Mouse (Mus musculus) liver, embryonic 11.5 days (tissue): ENCODE data around the gene Rsu1. TPM values are rescaled to one million over a fixed set of nuclear protein-coding genes. Genes with fewer than 3 reads are reported as not detected.

Experiments
- ATAC-seq: fragments of 200-750 bp; cut with Nextera tagmentation; replicated peaks from 2 replicates; pipeline ENCODE4 v1.8.0; 2017; ENCODE audit warnings: moderate number of reproducible peaks, mild to moderate bottlenecking, moderate TSS enrichment, moderate library complexity; ENCODE audit not compliant: low FRiP score
- DNase-seq: peaks from one replicate; pipeline ENCODE4 v3.0.0-alpha.2; 2017; ENCODE audit warnings: low spot score
- H3K27ac ChIP-seq: fragments of 300-500 bp; sonication (generic); 2 replicates; pipeline ENCODE4 v1.5.1; 2014; ENCODE audit warnings: mild to moderate bottlenecking, low read depth, low read length, control low read depth
- H3K27me3 ChIP-seq: fragments of 300-500 bp; sonication (generic); replicated peaks from 2 replicates; pipeline ENCODE4 v1.6.1; 2014; ENCODE audit warnings: low read length, mixed read lengths; ENCODE audit not compliant: control insufficient read depth, insufficient read depth
- H3K36me3 ChIP-seq: fragments of 300-500 bp; sonication (generic); 2 replicates; pipeline ENCODE4 v1.6.1; 2014; ENCODE audit warnings: mild to moderate bottlenecking, low read length, moderate library complexity, mixed read lengths; ENCODE audit not compliant: control insufficient read depth, insufficient read depth
- H3K4me1 ChIP-seq: fragments of 300-500 bp; sonication (generic); replicated peaks from 2 replicates; pipeline ENCODE4 v1.6.1; 2014; ENCODE audit warnings: low read length, mixed read lengths; ENCODE audit not compliant: control insufficient read depth, insufficient read depth
- H3K4me2 ChIP-seq: fragments of 300-500 bp; sonication (generic); 2 replicates; pipeline ENCODE4 v1.6.1; 2014; ENCODE audit warnings: mild to moderate bottlenecking, control low read depth, moderate library complexity
- H3K4me3 ChIP-seq: fragments of 300-500 bp; sonication (generic); 2 replicates; pipeline ENCODE4 v1.5.1; 2014; ENCODE audit warnings: low read depth, low read length, control low read depth
- H3K9ac ChIP-seq: fragments of 300-500 bp; sonication (generic); 2 replicates; pipeline ENCODE4 v1.6.1; 2014; ENCODE audit warnings: low read depth, low read length, control low read depth
- H3K9me3 ChIP-seq: fragments of 300-500 bp; sonication (generic); 2 replicates; pipeline ENCODE4 v1.6.1; 2016; ENCODE audit warnings: low read length, inconsistent platforms, mixed read lengths; ENCODE audit not compliant: control insufficient read depth
- WGBS: fragments of 180-500 bp; shearing (Covaris S2); extraction: QIAGEN DNeasy Blood & Tissue Kit; methylation state at CpG from one replicate; pipeline ENCODE4 v1.1.7; 2014; 5-methylcytosine and 5-hydroxymethylcytosine counted together
- polyA plus RNA-seq: library from polyadenylated mRNA; unstranded; fragments of >200 nt; fragmentation: Nextera tagmentation; extraction: Ambion mirVana; gene quantifications from 2 replicates; pipeline ENCODE4 v1.2.1, GENCODE M21; 2014

Gene Rsu1
- polyA plus RNA-seq, 1 experiment from 2014 or later: 135 TPM

- no peak overlapping the region for H3K9ac ChIP-seq
- no peaks in the 10 kb centered on the region for H3K4me1 ChIP-seq
- no peak overlapping the region for H3K27ac ChIP-seq
- H3K4me3 ChIP-seq: no peak overlapping the region
- WGBS: 91% methylated on average over 1 of the region's 1 CpGs
- H3K36me3 ChIP-seq: no peaks in the 10 kb centered on the region
- ATAC-seq: no peak
- no peak for DNase-seq
- H3K9me3 ChIP-seq: no peaks in the 10 kb centered on the region
- no peak overlapping the region for H3K4me2 ChIP-seq
- H3K27me3 ChIP-seq: no peaks in the 10 kb centered on the region
Measured at GRCm38 (mm10) chr2:13090841-13091240, 180.4 kb downstream of the Rsu1 start.

- no peak for DNase-seq
Measured at GRCm38 (mm10) chr2:13089861-13090260, 181.4 kb downstream of the Rsu1 start.

GRCm38 (mm10) chr2:13088266-13088665 lies 182.9 kb downstream of the Rsu1 start:
- no peak for DNase-seq
- no peak overlapping the region for H3K4me2 ChIP-seq
- no peaks in the 10 kb centered on the region for H3K36me3 ChIP-seq
- no peak overlapping the region for H3K4me3 ChIP-seq
- WGBS: 80% methylated on average over 4 of the region's 4 CpGs
- ATAC-seq: no peak
- no peaks in the 10 kb centered on the region for H3K4me1 ChIP-seq
- no peak overlapping the region for H3K9ac ChIP-seq
- H3K9me3 ChIP-seq: no peaks in the 10 kb centered on the region
- no peak overlapping the region for H3K27ac ChIP-seq
- H3K27me3 ChIP-seq: no peaks in the 10 kb centered on the region

More at GRCm38 (mm10) chr2:13089861-13090260, 181.4 kb downstream of the Rsu1 start:
- no peaks in the 10 kb centered on the region for H3K36me3 ChIP-seq
- H3K9ac ChIP-seq: no peak overlapping the region
- H3K4me2 ChIP-seq: no peak overlapping the region
- no peak overlapping the region for H3K4me3 ChIP-seq
- no peak overlapping the region for H3K27ac ChIP-seq
- WGBS: 83% methylated on average over 4 of the region's 4 CpGs
- H3K27me3 ChIP-seq: no peaks in the 10 kb centered on the region
- H3K4me1 ChIP-seq: no peaks in the 10 kb centered on the region
- no peak for ATAC-seq
- no peaks in the 10 kb centered on the region for H3K9me3 ChIP-seq

GRCm38 (mm10) chr2:13087811-13088210 lies 183.4 kb downstream of the Rsu1 start:
- ATAC-seq: no peak
- Histone ChIP-seq H3K9me3 (no peaks in the 10 kb centered on the region), H3K4me2 (no peak overlapping the region), H3K27me3 (no peaks in the 10 kb centered on the region), H3K4me3 (no peak overlapping the region), H3K27ac (no peak overlapping the region), H3K4me1 (no peaks in the 10 kb centered on the region), H3K36me3 (no peaks in the 10 kb centered on the region), H3K9ac (no peak overlapping the region)
- no peak for DNase-seq
- 86% methylated on average over 2 of the region's 2 CpGs for WGBS

DNA sequence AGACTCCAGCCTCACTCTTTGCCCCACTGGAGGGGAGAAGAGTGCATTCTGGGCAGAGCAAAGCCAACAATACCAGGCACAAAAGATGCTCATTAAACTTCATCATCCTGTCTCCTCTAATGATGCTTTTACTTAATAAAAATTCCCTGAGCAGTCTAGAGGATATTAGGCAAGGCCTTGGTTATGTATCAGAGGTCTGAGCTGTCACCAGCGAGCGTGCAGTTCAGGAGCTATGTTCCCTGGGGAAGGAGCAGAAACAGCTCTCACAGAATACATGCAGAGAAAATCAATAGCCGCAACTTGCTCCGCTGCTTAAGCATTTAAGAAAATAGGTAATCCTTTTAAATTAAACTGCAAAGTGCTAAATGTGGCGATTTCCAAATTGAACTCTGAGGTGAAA lies 187.0 kb downstream of the Rsu1 start:
- no peak overlapping the region for H3K27ac ChIP-seq
- no peak overlapping the region for H3K9ac ChIP-seq
- no peak overlapping the region for H3K4me3 ChIP-seq
- no peak overlapping the region for H3K4me2 ChIP-seq
- ATAC-seq (no peak), DNase-seq (no peak)
- no peaks in the 10 kb centered on the region for H3K4me1 ChIP-seq
- WGBS: 88% methylated on average over 5 of the region's 5 CpGs
- no peaks in the 10 kb centered on the region for H3K36me3 ChIP-seq
- no peaks in the 10 kb centered on the region for H3K27me3 ChIP-seq
- H3K9me3 ChIP-seq: no peaks in the 10 kb centered on the region

DNA sequence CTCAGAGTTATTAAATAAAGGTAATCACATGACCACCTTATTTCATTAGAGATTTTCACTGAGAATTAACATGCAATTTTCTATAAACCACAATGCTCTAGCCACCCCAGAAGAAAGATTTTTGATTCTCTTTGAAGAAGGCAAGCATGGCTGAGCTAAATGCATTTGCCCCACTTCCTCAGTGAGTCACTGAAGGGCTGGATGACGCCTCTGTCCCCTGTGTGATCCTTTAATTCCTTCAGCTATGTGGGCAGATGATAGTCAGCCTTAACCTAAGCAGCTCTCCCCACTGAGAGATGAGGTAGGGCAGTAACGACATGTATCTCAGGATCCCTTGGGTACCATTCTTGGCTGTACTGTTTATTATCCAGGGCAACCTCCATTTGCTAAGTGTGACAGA lies 190.7 kb downstream of the Rsu1 start:
- no peak for DNase-seq
- no peak for ATAC-seq
- Histone ChIP-seq H3K4me1 (no peaks in the 10 kb centered on the region), H3K4me2 (no peak overlapping the region), H3K4me3 (no peak overlapping the region), H3K36me3 (no peaks in the 10 kb centered on the region), H3K27ac (no peak overlapping the region), H3K9me3 (no peaks in the 10 kb centered on the region), H3K9ac (no peak overlapping the region), H3K27me3 (no peaks in the 10 kb centered on the region)
- 75% methylated on average over 2 of the region's 2 CpGs for WGBS

DNA sequence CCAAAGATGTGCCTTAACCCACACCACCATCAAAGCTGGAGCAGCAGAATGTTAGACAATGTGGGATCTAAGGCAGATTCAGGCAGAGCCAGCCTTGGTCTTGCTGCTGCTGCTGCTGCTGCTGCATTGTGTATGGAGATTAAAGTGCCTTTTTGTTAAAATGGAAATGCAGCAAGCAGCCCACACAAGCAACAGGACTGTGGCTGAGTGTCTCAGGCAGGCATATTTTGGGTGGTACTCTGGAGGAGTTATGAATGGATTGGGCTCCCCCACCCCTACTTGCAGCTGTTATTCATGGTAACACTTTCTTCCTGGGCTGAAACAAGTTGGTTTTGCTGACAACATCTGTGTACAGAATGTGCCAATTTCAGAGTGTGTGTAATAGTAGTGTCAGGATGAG lies 199.0 kb downstream of the Rsu1 start:
- Histone ChIP-seq H3K27ac (no peak overlapping the region), H3K4me1 (no peaks in the 10 kb centered on the region), H3K27me3 (no peaks in the 10 kb centered on the region), H3K4me2 (no peak overlapping the region), H3K4me3 (no peak overlapping the region), H3K9me3 (no peaks in the 10 kb centered on the region), H3K9ac (no peak overlapping the region), H3K36me3 (no peaks in the 10 kb centered on the region)
- DNase-seq (no peak), ATAC-seq (no peak)

DNA sequence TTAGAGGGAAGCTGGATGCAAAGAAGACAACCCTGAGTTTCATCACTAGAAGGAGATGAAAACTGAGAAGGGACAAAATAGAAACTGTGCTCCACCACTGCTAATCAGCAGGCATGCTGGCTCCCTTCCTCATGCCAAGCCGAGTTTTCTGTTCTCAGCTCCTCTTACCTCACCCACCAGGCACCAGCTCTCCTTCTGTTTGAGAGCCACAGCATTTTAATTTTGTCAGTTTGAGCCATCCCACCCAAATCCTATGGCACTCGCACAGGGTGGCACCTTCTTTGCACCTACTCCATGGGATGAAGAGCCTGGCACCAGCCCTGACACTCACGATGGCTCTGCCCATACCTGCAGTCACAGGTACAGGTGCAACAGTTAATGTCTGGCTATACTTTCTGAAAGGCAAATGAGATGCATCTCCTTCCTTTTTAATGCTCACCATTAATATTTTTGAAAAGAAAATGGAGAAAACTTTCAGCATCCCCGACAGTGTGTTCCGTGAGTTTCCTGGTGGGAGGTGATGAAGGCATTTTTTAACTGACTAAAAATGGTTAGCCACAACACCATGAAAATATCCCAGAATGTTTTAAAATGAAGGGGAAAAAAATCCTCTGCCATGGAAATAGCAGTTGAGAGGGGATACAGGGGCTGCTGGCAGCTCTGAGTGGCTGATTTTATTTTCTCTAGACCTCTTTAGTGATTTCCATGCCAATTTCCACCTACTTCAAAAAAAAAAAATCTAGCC lies 210.6 kb downstream of the Rsu1 start:
- H3K27me3 ChIP-seq: no peaks in the 10 kb centered on the region
- WGBS: 83% methylated on average over 5 of the region's 5 CpGs
- no peak overlapping the region for H3K9ac ChIP-seq
- DNase-seq (no peak), ATAC-seq (no peak)
- H3K4me3 ChIP-seq: no peak overlapping the region
- no peaks in the 10 kb centered on the region for H3K36me3 ChIP-seq
- no peak overlapping the region for H3K4me2 ChIP-seq
- no peak overlapping the region for H3K27ac ChIP-seq
- no peaks in the 10 kb centered on the region for H3K9me3 ChIP-seq
- no peaks in the 10 kb centered on the region for H3K4me1 ChIP-seq

DNA sequence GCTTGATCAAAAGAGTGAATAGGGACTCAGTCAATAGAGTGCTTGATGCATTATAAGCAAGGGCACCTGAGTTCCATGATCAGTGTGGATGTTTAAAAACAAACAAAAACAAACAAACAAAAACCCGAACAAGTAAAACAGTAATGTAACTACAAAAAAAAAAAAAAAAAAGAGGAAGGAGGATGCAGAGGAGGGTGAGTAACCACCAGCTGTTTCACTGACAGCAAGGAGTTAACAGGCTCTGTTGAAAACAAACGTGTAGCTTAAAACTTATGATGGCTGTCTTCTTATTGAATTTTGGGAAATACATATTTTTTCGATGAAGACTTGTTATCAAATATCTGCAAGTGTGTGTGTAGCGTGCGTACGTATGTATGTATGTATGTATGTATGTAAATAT lies 222.6 kb downstream of the Rsu1 start:
- Histone ChIP-seq H3K9ac (no peak overlapping the region), H3K9me3 (no peaks in the 10 kb centered on the region), H3K4me2 (no peak overlapping the region)

More for the DNA sequence above, 222.6 kb downstream of the Rsu1 start:
- 77% methylated on average over 6 of the region's 6 CpGs for WGBS
- Histone ChIP-seq H3K27me3 (no peaks in the 10 kb centered on the region), H3K4me3 (no peak overlapping the region), H3K36me3 (no peaks in the 10 kb centered on the region), H3K27ac (no peak overlapping the region), H3K4me1 (0 out of 2 replicates have a peak, but pooled peaks cover 2% of the 10 kb centered on the region)
- DNase-seq: no peak
- ATAC-seq: no peak
